Mouse (Mus musculus): ENCODE results near the gene Wdr24.

- no peak for TF ChIP-seq GATA1 (IDR thresholded peaks at IDR 0.05; ENCODE audit: low read length)
- no peak for TF ChIP-seq TAL1 (IDR thresholded peaks at IDR 0.05; ENCODE audit: low read length)
Observed at GRCm38 (mm10) chr17:25786781-25787504, 36.5 kb upstream of the Wdr24 start.
